Mouse (Mus musculus): ENCODE data around the gene Aebp1.

The Aebp1 gene

DNA sequence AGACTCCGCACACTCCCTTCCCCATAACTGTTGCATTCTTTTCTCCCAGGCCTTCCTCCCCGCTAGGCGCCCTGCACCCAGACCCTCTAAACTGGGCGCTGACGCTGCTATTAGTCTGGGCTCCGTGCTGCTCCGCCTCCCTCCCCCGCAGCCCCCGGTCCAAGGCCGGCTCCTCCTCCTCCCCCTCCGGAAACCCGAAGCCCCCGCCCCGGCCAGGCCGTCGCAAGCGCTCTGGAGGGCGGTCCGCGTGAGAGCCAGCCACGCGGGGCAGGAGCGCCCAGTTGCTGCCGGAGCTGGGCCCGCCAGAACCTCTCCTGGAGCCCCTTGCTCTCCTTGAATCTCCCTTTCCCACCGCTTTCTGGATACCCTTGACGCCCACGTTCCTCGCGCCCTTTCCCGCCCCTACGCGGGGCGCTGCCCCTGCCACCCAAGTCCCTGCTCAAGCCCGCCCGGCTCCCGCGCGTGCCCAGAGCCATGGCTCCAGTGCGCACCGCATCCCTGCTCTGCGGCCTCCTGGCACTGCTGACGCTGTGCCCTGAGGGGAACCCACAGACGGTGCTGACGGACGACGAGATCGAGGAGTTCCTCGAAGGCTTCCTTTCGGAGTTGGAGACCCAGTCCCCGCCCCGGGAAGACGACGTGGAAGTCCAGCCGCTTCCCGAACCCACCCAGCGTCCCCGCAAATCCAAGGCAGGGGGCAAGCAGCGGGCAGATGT, at the start of gene Aebp1:
Aebp1 (plus strand) TSS at position 270 of the 716 bp plus-strand sequence.
- DNase-seq (ENCODE audit: low spot score) = peak; percentile 73

DNA sequence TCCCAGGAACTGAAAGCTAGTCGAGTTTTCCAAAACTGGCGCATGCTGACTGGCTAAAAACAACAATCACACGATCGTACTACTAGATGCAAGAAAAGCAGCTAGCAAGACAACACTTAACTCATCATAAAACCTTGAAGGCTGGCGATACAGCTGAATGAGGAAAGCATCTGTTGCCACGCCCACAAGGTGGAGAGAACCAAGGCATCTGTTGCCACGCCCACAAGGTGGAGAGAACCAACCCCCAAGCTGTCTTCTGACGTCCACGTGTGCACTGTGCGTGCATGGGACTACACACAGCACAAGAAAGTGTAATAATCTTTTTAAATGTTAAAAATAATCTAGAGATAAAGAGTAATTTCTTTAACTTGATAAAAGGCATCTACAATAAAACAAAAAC, 48.4 kb upstream of the Aebp1 start:
- DNase-seq (ENCODE audit: low spot score) = no peak

DNA sequence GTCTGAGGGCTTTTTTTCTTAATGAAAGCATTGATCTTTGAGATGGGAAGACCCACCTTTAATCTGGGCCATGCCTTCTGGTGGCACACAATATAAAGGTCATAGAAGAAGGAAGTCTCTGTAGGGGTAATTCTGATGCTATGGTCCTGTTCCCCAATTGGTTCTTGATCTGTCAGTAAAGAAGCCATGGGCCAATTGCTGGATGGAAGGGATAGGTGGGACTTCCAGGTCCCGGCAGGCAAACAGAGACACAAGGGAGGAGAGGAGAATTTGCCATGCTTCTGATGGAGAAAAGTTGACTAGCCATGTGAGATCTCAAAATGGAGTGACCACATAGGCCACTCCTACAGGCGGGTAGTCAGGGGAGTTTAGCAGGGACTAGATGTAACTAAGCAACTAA, 42.5 kb upstream of the Aebp1 start:
- no peak for DNase-seq (ENCODE audit: low spot score)

DNA sequence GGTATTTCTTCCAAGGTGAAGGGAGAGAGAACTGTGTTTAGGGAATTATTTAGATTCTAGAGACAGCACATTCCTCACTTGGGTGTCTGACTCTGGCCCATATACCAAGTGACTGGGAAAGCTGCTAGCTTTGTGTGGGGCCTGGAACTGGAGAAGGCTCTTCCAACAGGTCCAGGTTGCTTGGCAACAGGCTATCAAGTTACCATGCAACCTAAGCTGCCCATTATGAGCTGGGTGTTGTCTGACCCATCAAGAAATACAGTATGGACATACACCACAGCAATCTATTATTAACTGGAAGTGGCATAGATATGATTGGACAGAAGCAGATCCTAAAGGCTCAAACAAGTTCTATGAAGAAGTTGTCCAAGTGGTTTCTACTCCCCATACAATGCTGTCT, 36.3 kb upstream of the Aebp1 start:
- DNase-seq (ENCODE audit: low spot score) = no peak

DNA sequence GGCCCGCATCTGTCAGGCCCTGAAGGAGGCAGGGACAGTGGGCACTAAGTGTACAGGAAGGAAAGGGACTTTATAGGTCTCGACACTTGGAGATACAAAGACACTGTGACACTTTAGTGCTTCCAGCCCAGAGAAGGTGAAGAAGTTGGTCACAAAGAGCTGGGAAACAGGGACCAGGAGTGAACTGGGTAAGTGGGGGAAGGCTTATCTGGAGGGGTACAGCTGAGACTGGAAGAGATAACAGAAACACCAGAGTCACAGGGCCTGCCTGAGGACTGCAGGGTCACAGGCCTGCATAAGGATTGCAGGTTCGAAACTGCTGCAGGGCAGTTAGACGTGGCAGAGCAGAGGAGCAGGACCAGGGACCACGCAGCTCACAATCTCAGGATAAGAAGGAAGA, 33.8 kb upstream of the Aebp1 start:
- no peak for DNase-seq (ENCODE audit: low spot score)

DNA sequence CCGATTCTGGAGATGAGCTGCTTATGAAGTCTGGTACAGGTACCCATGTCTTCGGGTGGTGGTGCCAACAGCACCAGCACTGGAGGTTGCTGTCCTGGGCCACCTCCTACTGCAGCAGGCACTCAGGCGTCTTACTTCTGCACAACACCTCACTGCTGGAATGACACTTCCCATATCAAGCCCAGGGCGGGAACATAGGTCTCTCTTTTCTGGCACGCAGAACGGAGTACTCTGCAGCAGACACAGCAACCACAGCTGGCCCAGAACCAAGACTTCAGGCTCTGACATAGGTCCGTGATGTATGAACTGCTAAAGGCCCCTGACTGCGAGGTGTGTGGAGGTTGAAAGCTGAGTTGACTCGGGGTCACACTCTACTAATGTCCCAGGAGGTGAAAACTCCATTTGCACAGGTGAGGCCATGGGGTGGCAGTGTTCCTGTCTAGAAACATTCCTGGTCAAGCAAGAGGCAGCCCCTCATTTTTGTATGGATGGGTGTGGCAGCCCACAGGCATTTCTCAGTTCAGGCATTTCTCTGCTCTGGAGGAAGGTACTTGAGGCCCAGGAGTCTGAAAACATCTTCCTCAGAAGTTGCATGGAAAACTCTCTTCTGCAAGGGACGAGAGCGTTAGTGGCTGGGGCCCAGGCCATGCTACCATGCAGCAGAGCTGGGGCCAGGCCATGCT, 33.1 kb upstream of the Aebp1 start:
- DNase-seq (ENCODE audit: low spot score) = no peak

DNA sequence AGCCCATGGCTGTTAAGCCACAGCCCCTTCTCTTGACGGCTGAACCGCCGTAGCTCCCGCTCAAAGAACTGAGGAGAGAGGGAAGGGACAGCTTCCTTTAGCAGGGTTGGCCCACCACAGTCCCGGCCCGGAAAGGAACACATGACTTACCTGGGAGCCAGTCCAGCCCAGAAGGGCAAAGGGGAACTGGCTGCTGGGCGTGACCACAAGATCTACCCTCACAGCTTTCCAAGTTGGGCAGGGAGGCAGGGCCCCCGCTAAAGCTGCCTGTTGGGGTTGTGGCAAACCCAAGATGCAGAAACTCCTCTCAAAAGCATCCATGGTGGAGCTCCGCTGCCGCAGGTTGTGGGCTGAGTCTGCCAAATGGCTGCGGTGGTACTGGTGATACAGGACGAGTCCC, 32.4 kb upstream of the Aebp1 start:
- DNase-seq (ENCODE audit: low spot score) = no peak

DNA sequence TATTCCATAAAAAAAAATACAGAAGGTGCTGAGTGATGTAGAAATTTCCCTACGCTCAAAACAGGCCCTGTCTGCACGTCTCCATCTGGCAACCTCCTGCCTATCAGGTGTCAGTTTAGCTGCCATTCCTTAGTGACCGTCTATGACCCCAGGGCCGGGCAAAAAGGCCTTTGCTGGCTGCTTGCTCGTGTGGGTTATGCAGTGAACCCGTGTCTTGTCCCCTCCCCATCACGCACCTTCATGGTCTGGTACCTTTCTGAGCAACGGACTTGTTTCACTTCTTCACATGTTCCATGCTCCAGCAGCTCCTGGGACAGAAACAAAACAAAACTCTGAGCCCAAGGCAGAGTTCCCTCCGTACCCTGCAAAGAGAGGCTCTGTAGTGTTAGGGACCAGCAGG, 27.2 kb upstream of the Aebp1 start:
- DNase-seq (ENCODE audit: low spot score) = no peak

DNA sequence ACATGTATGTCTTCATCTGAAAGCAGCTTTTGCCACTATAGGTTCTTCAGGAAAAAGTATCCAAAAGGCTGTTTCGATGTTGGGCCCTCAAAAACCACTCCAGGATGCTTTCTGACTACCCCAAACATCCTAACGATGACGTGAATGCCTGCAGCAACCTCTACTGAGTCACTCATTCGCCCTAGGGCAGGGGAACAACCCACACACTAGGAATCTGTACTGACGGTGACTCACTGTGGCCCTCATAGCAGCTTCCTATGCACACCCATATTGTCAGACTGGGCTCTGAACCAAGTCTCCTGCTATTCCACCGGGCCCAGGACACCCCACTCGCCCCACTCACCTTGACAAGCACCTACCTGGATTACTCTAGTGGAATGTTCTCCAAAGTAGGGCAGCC, 26.7 kb upstream of the Aebp1 start:
- DNase-seq (ENCODE audit: low spot score) = no peak

DNA sequence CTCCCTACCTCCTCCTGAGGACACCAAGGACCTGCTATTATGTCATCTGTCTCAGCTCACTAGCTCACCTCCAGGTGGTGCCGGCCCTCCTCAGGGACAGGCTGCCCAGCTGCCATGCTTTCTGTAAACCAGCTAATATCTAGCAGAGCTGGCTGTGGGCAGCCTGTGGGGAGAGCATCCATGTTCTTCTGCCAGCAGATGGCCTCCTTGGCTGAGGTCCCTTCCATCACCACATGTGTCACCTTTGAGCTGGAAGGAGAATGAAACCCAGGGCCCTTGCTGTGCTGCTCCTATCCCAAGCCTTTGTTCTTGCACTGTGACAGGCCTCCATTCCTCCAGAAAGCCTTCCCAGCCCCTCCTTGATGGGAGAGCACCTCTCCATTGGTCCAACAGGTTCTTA, 25.6 kb upstream of the Aebp1 start:
- DNase-seq (ENCODE audit: low spot score) = no peak

DNA sequence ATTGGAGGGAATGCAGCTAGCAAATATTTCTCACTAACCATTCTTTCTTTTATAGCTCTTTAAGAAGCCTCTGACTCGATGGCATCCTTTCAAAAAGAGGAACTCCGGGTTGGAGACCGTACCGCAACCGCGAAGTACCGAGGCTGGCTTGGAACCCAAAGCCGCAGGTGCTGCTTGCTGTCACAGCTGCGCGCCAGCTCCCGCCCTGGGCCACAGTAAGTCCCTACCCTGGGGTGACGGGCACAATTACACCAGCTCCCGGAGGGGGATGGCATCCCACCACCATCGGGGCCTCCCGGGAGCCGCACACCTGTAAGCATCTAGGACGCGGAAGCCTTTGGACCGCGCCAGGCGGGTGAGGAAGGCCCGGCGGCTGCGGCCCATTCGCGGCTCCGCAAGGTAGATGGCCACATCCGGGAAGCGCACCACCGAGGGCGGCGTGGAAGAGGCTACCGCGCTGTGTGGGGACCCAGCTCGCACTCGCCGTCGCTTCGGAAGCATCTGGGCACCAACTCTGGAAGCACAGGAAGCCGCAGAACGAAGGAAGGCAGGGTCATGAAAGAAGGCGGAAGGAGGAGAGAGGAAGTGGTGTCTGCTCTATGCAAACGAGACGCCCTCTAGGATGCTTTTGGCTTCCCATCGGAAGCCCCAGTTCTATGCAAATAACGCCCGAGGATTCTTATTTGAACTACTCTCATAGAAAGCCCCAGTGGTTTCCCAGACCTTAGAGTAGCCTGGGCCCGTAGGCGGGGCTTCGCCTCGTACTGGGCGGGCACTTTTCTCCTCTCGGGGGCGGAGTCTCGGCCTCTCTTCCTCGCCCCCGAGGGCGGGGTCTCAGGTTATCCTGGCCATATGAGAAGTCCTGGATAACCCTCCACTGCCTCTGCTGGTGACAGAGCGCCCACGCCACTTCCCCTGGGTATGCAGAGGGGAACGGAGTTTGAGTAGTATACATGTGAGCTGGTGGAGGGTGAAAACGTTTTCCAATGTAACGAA, 24.2 kb upstream of the Aebp1 start, which contains the start of gene Polm:
Polm (minus strand) TSS at position 766 of the 996 bp plus-strand sequence.
- peak; percentile 94 for DNase-seq (ENCODE audit: low spot score)

DNA sequence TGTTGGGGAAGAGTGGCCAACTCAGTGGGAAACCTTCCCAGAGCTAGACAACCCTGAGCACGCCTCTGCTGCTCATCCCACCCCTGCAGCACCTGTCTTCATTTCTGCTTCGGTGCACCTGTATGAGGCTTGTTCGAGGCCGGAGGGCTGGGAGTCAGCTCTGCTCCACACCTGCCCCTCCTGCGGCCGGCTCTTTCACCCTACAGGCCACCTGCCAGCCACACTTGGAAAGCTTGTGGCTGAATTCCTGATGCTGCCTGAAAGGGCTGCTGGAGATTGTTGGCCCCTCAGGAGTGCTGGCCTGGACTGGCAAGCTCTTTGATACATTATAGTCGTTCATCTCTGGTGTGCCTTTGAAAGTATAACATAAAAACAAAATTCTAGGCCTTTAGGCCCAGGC, 21.4 kb upstream of the Aebp1 start:
- DNase-seq (ENCODE audit: low spot score) = no peak

DNA sequence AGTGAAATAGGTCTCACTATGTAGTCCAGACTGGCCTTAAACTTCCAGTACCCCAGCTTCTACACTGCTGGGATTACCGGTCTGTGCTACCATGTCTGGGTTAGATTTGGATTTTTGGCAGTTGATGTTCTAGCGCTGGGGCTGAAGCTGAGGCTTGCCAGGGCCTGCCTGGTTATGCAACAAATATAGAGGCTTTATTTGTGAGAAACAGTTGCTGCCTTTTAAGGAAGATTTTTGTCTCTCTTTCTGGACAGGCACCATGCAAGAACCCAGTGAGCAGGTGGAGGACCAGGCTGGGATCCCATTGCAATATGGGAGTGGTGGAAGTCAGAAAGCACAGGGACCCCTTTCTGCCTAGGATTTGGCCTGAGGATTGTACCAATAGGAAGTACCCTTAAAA, 20.0 kb upstream of the Aebp1 start:
- DNase-seq (ENCODE audit: low spot score) = no peak

DNA sequence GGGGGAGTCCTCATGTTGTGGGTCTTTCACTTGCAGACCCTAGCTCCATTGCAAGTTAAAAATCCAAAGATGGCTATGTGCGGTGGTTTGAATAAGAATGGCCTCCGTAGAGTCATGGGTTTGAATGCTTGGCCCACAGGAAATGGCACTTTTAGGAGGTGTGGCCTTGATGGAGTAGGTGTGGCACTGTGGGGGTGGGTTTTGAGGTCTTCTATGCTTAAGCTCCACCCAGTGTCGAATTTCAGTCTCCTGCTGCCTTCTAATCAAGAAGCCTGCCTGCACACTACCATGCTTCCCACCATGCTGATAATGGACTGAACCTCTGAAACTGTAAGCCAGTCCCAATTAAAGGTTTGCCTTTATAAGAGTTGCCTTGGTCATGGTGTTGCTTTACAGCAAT, 18.6 kb upstream of the Aebp1 start:
- DNase-seq (ENCODE audit: low spot score) = no peak

DNA sequence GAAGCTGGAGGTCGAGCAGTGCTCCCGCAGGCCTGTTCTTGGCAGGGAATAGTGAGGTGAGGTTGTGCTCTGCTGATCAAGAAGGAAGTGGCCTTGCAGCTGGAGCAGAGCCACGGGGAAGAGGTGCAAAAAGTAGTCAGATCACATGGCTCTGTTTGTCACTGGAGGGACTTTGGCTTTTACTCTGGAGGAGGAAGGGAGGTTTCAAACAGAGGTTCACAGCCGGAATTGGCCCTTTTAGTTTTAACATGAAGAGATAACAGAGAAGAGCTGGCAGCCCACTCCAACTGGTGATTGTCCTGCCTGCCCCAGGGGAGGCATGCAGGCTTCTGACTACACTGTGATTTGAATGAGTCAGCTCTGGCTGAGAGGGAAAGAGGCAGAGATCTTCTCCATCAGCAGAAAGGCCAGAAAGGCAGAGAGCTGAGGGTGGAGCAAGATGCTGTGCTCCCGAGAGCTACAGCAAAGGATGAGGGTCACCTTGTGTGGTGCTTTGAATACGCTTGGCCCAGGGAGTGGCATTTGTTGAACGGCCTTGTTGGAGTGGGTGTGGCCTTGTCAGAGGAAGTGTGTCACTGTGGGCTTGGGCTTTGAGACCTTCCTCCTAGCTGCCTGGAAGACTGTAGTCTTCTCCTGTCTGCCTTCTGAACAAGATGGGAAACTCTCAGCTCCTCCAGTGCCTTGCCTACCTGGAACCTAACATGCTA, 15.0 kb upstream of the Aebp1 start:
- peak; percentile 76 for DNase-seq (ENCODE audit: low spot score)

DNA sequence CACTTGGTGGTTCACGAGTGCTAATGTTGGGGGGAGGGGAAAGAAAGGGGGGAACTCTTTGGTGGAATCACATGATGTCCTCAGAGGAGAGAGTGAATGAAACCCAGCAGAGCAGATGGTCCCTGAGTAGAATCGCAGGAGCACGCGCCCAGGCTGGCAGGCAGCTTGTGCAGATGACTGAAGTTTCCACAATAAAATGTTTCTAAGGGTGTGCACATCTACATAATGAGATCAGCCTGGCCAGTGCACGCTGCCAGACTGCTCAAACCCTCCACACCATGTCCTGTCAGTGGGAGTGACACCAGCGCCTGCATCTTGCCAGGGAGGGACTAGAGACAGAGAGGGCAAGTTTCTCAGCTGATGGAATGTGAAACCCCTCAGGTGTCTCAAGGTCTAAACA, 13.0 kb upstream of the Aebp1 start:
- peak; percentile 35 for DNase-seq (ENCODE audit: low spot score)

DNA sequence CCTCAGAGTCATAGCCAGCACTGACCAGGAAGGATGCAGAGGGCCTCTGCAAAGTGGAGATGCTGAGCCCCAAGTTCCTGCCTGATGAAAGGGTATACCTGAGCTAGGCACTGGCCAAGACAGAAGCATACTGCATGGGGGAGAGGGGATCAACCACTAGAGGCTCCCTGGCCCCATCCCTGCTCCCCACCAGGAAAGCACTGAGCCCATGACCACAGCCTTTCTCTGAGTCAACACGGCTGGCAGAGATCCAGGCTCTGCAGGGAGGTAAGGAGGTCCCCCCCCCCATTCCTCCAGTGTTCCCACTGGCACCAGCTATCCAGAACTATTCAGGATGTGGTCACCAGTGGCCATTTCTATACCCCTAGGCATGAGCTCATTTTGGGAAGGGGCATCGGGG, 12.4 kb upstream of the Aebp1 start:
- DNase-seq (ENCODE audit: low spot score) = peak; percentile 37

DNA sequence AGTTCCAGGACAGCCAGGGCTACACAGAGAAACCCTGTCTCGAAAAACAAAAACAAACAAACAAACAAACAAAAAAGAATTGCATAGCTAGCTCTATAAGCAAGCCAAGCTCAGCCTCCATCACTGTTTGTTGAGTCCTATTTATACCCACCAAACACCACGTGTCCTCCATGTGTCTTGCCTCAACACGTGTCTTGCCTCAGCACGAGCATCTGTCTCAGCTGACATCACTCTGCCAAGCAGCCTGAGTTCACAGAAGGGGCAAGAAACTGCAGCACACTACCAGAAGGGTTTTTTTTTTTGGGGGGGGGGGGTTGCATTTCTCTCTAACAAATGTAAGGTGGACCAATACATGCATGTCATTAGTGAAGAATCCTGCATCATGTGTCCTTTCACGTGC, 11.3 kb upstream of the Aebp1 start:
- DNase-seq (ENCODE audit: low spot score) = no peak

DNA sequence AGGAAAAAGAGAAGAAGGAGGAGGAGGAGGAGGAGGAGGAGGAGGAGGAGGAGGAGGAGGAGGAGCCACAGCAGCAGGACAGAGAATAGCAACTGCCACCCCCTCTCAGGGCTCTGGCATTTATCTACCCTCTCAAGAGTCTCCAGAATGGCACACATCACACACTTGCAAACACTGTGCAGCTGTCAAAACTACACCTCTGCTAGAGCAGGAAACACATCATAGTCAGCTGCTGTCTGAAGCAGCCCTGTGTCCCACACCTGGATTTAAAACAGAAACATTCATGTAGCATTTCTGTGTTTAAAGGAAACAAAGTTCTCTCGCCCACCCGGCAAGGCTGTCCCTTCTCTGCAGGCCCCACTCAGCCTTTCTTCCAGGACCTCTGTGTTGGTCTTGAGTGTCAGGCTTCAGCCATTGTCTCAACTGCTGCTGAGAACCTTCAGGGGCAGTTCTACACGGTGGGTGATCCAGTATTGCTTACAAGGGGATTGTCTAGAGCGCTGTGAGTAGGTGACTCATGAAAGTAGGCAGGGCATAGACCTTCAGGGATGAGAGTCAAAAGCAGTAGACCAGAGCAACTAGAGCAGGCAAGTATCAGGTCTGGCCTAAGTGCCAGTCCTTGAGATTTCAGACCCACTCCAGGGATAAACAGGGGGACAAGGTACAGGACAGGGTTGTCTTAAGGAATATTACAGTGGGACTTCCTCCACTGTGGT, 10.6 kb upstream of the Aebp1 start:
- DNase-seq (ENCODE audit: low spot score) = no peak

DNA sequence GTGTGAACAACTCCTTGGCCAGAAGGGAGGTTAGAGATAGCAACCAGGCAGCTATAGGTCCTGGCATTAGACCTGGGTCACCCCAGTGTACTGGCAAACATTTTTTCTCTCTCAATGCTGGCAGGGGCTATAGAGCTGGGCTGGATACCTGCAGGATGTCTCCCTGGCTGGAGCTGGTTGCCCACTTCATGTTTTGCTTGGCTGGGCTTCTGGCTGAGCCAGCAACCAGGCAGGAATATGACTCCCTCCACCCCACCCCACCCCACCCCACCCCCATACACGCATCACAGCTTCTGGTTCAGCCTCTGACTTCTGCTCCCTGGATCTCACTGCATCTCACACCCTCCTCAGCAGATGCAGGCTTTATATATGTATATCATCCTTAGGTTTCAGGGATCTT, 9.4 kb upstream of the Aebp1 start:
- DNase-seq (ENCODE audit: low spot score) = no peak

DNA sequence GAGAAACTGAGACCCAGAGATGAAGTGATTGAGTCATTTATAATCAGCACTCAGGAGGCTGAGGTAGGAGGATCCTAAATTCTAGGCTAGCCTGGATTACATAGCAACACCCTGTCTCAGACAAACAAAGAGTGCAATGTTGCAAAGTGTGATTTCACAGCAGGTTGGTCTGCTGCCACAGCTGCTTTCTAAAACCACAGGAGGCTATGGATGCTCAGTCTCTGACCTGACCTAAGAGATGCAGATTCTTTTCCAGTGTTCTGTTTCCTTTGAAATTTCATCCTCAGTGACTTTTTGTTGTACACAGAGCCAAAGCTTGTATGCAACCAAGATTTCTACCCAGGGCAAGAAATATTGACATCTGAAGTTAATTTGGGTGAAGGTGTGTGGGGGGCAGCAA, 6.3 kb upstream of the Aebp1 start:
- DNase-seq (ENCODE audit: low spot score) = no peak
